ENCODE assay signal across 9 mouse cellular contexts in the genomic region with DNA sequence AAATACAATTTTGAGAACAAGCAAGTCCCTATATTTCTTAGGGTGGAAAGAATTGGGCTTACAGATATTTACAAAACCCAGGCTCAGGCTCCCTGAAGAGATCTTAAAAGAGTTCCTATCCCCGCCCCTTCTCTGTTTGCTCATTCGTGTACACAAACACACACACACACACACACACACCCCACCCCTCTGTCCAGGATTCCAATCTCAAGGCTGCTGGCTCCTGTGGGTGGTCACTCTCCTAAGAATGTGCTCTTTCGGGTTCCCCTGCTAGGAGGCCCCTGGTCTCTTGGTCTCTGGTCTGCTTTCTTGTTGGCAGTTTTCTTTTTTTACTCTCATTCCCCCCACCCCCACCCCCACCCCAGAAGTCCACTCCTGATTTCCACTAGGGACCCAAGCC. TPM values are rescaled to one million over a fixed set of nuclear protein-coding genes. Genes with fewer than 3 reads are reported as not detected.
DNase-seq lines count a peak whose midpoint lies in the region; ATAC-seq lines count a peak whose summit lies in the region.
"Had no signal": no experiment of that assay in that cellular context is flagged by ENCODE, and none has a peak within 500 bp of the region (broad histone marks: within the 10 kb centered on the region; RNA-seq: fewer than 3 reads in every experiment).

No protein-coding gene starts in this region.

- DNase-seq in liver, embryonic 13.5 days = no peak
- no peak for DNase-seq in liver, embryonic 11.5 days (ENCODE audit: low spot score)
- no peak for DNase-seq in adrenal gland, postnatal 4 days (ENCODE audit: low spot score in 2 of 2)
- no peak for DNase-seq in layer of hippocampus, adult 8-10 months (ENCODE audit: low spot score in 2 of 2)
- no peak for DNase-seq in left cerebral cortex, postnatal 36 days (ENCODE audit: low spot score in 2 of 2)
- DNase-seq: gastrocnemius, postnatal 25 days had no signal

- H3K4me3 ChIP-seq in liver, embryonic 13.5 days (replicated peaks) = no peak overlapping the region
- H3K4me3 ChIP-seq in liver, embryonic 11.5 days (ENCODE audit: low read depth, low read length) = no peak overlapping the region
- H3K4me3 ChIP-seq in forebrain, embryonic 16.5 days (replicated peaks; ENCODE audit: low read length) = peak overlapping the region; percentile 16; the same call in 1 of the 2 replicates
- H3K4me3 ChIP-seq in liver, embryonic 16.5 days (ENCODE audit: low read depth, low read length) = no peak overlapping the region
- H3K4me3 ChIP-seq in stomach, embryonic 16.5 days (replicated peaks; ENCODE audit: low read length) = no peak overlapping the region

- H3K9me3 ChIP-seq in liver, embryonic 13.5 days (replicated peaks) = no peaks in the 10 kb centered on the region
- H3K9me3 ChIP-seq in liver, embryonic 11.5 days (ENCODE audit: control insufficient read depth, low read length) = no peaks in the 10 kb centered on the region
- H3K9me3 ChIP-seq in forebrain, embryonic 16.5 days (ENCODE audit: control insufficient read depth, low read length) = no peaks in the 10 kb centered on the region
- no peaks in the 10 kb centered on the region for H3K9me3 ChIP-seq in liver, embryonic 16.5 days (replicated peaks; ENCODE audit: control insufficient read depth, low read length)
- H3K9me3 ChIP-seq in stomach, embryonic 16.5 days (replicated peaks; ENCODE audit: control insufficient read depth, low read length) = no peaks in the 10 kb centered on the region

- no peak overlapping the region for H3K9ac ChIP-seq in liver, embryonic 13.5 days
- H3K9ac ChIP-seq in liver, embryonic 11.5 days (ENCODE audit: low read depth, low read length) = no peak overlapping the region
- 0 out of 2 replicates have a peak overlapping the region, but pooled peaks have one; percentile 8 for H3K9ac ChIP-seq in forebrain, embryonic 16.5 days (replicated peaks; ENCODE audit: low read depth, low read length)
- H3K9ac ChIP-seq in liver, embryonic 16.5 days (ENCODE audit: low read depth, low read length) = no peak overlapping the region
- peak overlapping the region; percentile 46 for H3K9ac ChIP-seq in stomach, embryonic 16.5 days (ENCODE audit: low read length)

- peak overlapping the region; percentile 9; the same call in 1 of the 2 replicates for H3K27ac ChIP-seq in liver, embryonic 13.5 days
- no peak overlapping the region for H3K27ac ChIP-seq in liver, embryonic 11.5 days (ENCODE audit: low read depth, low read length)
- no peak overlapping the region for H3K27ac ChIP-seq in forebrain, embryonic 16.5 days (ENCODE audit: low read length)
- peak overlapping the region; percentile 18; the same call in 1 of the 2 replicates for H3K27ac ChIP-seq in liver, embryonic 16.5 days (ENCODE audit: low read length)
- peak overlapping the region; percentile 83 for H3K27ac ChIP-seq in stomach, embryonic 16.5 days (ENCODE audit: low read length)

- 30% methylated on average over 3 of the region's 3 CpGs for WGBS in liver, embryonic 13.5 days (ENCODE audit: insufficient replicate concordance)
- WGBS in liver, embryonic 11.5 days = 32% methylated on average over 3 of the region's 3 CpGs
- 19% methylated on average over 3 of the region's 3 CpGs for WGBS in forebrain, embryonic 16.5 days
- 22% methylated on average over 3 of the region's 3 CpGs for WGBS in liver, embryonic 16.5 days (ENCODE audit: insufficient replicate concordance)
- WGBS in stomach, embryonic 16.5 days = 17% methylated on average over 3 of the region's 3 CpGs

- ATAC-seq in liver, embryonic 13.5 days (ENCODE audit: low read depth) = no peak
- ATAC-seq in liver, embryonic 11.5 days (replicated peaks; ENCODE audit: low FRiP score) = no peak
- peak; percentile 59; the same call in 1 of the 2 replicates for ATAC-seq in forebrain, embryonic 16.5 days
- no peak for ATAC-seq in liver, embryonic 16.5 days (ENCODE audit: low read depth)
- peak; percentile 79; the same call in 1 of the 2 replicates for ATAC-seq in stomach, embryonic 16.5 days (ENCODE audit: insufficient read depth, low FRiP score)

- H3K27me3 ChIP-seq in liver, embryonic 13.5 days = no peaks in the 10 kb centered on the region
- no peaks in the 10 kb centered on the region for H3K27me3 ChIP-seq in liver, embryonic 11.5 days (replicated peaks; ENCODE audit: control insufficient read depth, insufficient read depth, low read length)
- no peaks in the 10 kb centered on the region for H3K27me3 ChIP-seq in forebrain, embryonic 16.5 days (replicated peaks; ENCODE audit: control insufficient read depth, insufficient read depth, low read length)
- H3K27me3 ChIP-seq in liver, embryonic 16.5 days (ENCODE audit: control insufficient read depth, insufficient read depth, low read depth, low read length) = no peaks in the 10 kb centered on the region
- no peaks in the 10 kb centered on the region for H3K27me3 ChIP-seq in stomach, embryonic 16.5 days (ENCODE audit: control insufficient read depth, insufficient read depth, low read length)

- H3K4me2 ChIP-seq in liver, embryonic 13.5 days = no peak overlapping the region
- no peak overlapping the region for H3K4me2 ChIP-seq in liver, embryonic 11.5 days
- H3K4me2 ChIP-seq in forebrain, embryonic 16.5 days (ENCODE audit: low read length) = peak overlapping the region; percentile 33
- no peak overlapping the region for H3K4me2 ChIP-seq in liver, embryonic 16.5 days (ENCODE audit: low read depth, low read length)
- H3K4me2 ChIP-seq in stomach, embryonic 16.5 days (ENCODE audit: low read depth, low read length) = peak overlapping the region; percentile 38

- intact Hi-C loops in left cerebral cortex, postnatal 36 days (cut with DNase I) = loop anchor here (2.0 kb wide), 1 partner anchor 40 kb away; no protein-coding TSS in a partner anchor

- no peaks in the 10 kb centered on the region for H3K36me3 ChIP-seq in liver, embryonic 13.5 days
- H3K36me3 ChIP-seq in liver, embryonic 11.5 days (ENCODE audit: control insufficient read depth, insufficient read depth, low read length) = no peaks in the 10 kb centered on the region
- no peaks in the 10 kb centered on the region for H3K36me3 ChIP-seq in forebrain, embryonic 16.5 days (ENCODE audit: control insufficient read depth, insufficient read depth)
- H3K36me3 ChIP-seq in liver, embryonic 16.5 days (ENCODE audit: control insufficient read depth, insufficient read depth) = no peaks in the 10 kb centered on the region
- no peaks in the 10 kb centered on the region for H3K36me3 ChIP-seq in stomach, embryonic 16.5 days (ENCODE audit: control insufficient read depth, insufficient read depth, low read length)

- H3K4me1 ChIP-seq in liver, embryonic 13.5 days (replicated peaks) = no peaks in the 10 kb centered on the region
- no peaks in the 10 kb centered on the region for H3K4me1 ChIP-seq in liver, embryonic 11.5 days (replicated peaks; ENCODE audit: control insufficient read depth, insufficient read depth, low read length)
- peaks cover 6% of the 10 kb centered on the region; the same call in 1 of the 2 replicates for H3K4me1 ChIP-seq in forebrain, embryonic 16.5 days (replicated peaks; ENCODE audit: control insufficient read depth, insufficient read depth, low read length)
- no peaks in the 10 kb centered on the region for H3K4me1 ChIP-seq in liver, embryonic 16.5 days (ENCODE audit: control insufficient read depth, low read depth, low read length)
- peaks cover 13% of the 10 kb centered on the region for H3K4me1 ChIP-seq in stomach, embryonic 16.5 days (ENCODE audit: control insufficient read depth, insufficient read depth, low read length)

RNA-seq across cellular contexts. Expression of a gene that starts 41.7 kb away (rescaled TPM):
- 4.1 and 4.3 TPM in 2 replicates for polyA plus RNA-seq in liver, embryonic 13.5 days (2015; fragmentation: Nextera tagmentation; extraction: Ambion mirVana)
- 9.2 and 10.2 TPM in 2 replicates for polyA plus RNA-seq in liver, embryonic 11.5 days (2014; fragmentation: Nextera tagmentation; extraction: Ambion mirVana)
- polyA plus RNA-seq in forebrain, embryonic 16.5 days (2015; fragmentation: Nextera tagmentation; extraction: Ambion mirVana) = 25.2 and 27.1 TPM in 2 replicates
- polyA plus RNA-seq in liver, embryonic 16.5 days (2015; fragmentation: Nextera tagmentation; extraction: Ambion mirVana) = 3.2 and 3.7 TPM in 2 replicates
- 15.0 and 15.4 TPM in 2 replicates for polyA plus RNA-seq in stomach, embryonic 16.5 days (2015; fragmentation: Nextera tagmentation; extraction: Ambion mirVana)
- total RNA-seq in adrenal gland, postnatal 4 days (2021) = 10 to 100 TPM; 71.9 to 75.8 TPM
- 10 to 100 TPM; 36.7 to 55.9 (median 50.7) TPM for total RNA-seq in layer of hippocampus, adult 8-10 months (2022)
- 10 to 100 TPM; 38.4 to 62.0 TPM for total RNA-seq in left cerebral cortex, postnatal 36 days (2021)

Comparison
In these comparisons a context has a peak if more than half of its experiments do, and no peak if none do; other contexts are left out.
1. H3K27ac ChIP-seq: peak in liver, embryonic 13.5 days (single experiment), liver, embryonic 16.5 days (single experiment) and stomach, embryonic 16.5 days (single experiment); none in liver, embryonic 11.5 days (single experiment) and forebrain, embryonic 16.5 days (single experiment).
2. ATAC-seq: peak in forebrain, embryonic 16.5 days (single experiment) and stomach, embryonic 16.5 days (single experiment); none in liver, embryonic 13.5 days (single experiment), liver, embryonic 11.5 days (single experiment) and liver, embryonic 16.5 days (single experiment).
3. H3K4me2 ChIP-seq: peak in forebrain, embryonic 16.5 days (single experiment) and stomach, embryonic 16.5 days (single experiment); none in liver, embryonic 13.5 days (single experiment), liver, embryonic 11.5 days (single experiment) and liver, embryonic 16.5 days (single experiment).
4. H3K9ac ChIP-seq: peak in forebrain, embryonic 16.5 days (single experiment) and stomach, embryonic 16.5 days (single experiment); none in liver, embryonic 13.5 days (single experiment), liver, embryonic 11.5 days (single experiment) and liver, embryonic 16.5 days (single experiment).